Mouse (Mus musculus) limb, embryonic 10.5 days (tissue): ENCODE results near the gene Ica1. TPM values are rescaled to one million over a fixed set of nuclear protein-coding genes. Genes with fewer than 3 reads are reported as not detected.

ENCODE experiments used
- DNase-seq: peaks from one replicate; pipeline ENCODE4 v3.0.0-alpha.2; 2017; ENCODE audit warnings: low spot score
- H3K27ac ChIP-seq: fragments of 300-500 bp; sonication (generic); 2 replicates; pipeline ENCODE4 v1.5.1; 2016; ENCODE audit warnings: mild to moderate bottlenecking
- H3K27me3 ChIP-seq: fragments of 300-500 bp; sonication (generic); 2 replicates; pipeline ENCODE4 v1.6.1; 2016; ENCODE audit warnings: low read depth, mild to moderate bottlenecking; ENCODE audit not compliant: poor library complexity, severe bottlenecking
- H3K36me3 ChIP-seq: fragments of 300-500 bp; sonication (generic); 2 replicates; pipeline ENCODE4 v1.6.1; 2016; ENCODE audit warnings: mild to moderate bottlenecking, moderate library complexity
- H3K4me1 ChIP-seq: fragments of 300-500 bp; sonication (generic); 2 replicates; pipeline ENCODE4 v1.6.1; 2016
- H3K4me3 ChIP-seq: fragments of 300-500 bp; sonication (generic); 2 replicates; pipeline ENCODE4 v1.5.1; 2016; ENCODE audit warnings: mild to moderate bottlenecking, moderate library complexity
- H3K9me3 ChIP-seq: fragments of 300-500 bp; sonication (generic); replicated peaks from 2 replicates; pipeline ENCODE4 v1.6.1; 2016; ENCODE audit warnings: mild to moderate bottlenecking
- WGBS: fragments of 180-500 bp; shearing (Covaris S2); methylation state at CpG from one replicate; pipeline ENCODE4 v1.1.7; 2016; 5-methylcytosine and 5-hydroxymethylcytosine counted together
- polyA plus RNA-seq: library from polyadenylated mRNA; unstranded; fragments of >200 nt; fragmentation: Nextera tagmentation; extraction: Ambion mirVana; gene quantifications from 2 replicates; pipeline ENCODE4 v1.2.1, GENCODE M21; 2016

Ica1 gene
- polyA plus RNA-seq, 1 experiment from 2014 or later = 17.1 TPM

- no peaks in the 10 kb centered on the region for H3K36me3 ChIP-seq
- no peaks in the 10 kb centered on the region for H3K9me3 ChIP-seq
- DNase-seq = no peak
- peak overlapping the region; percentile 86; the same call in 1 of the 2 replicates for H3K27ac ChIP-seq
- H3K4me1 ChIP-seq = peaks cover 39% of the 10 kb centered on the region
- no peak overlapping the region for H3K4me3 ChIP-seq
- no peaks in the 10 kb centered on the region for H3K27me3 ChIP-seq
Measured at GRCm38 (mm10) chr6:8736493-8736820, 41.8 kb downstream of the Ica1 start.

DNA sequence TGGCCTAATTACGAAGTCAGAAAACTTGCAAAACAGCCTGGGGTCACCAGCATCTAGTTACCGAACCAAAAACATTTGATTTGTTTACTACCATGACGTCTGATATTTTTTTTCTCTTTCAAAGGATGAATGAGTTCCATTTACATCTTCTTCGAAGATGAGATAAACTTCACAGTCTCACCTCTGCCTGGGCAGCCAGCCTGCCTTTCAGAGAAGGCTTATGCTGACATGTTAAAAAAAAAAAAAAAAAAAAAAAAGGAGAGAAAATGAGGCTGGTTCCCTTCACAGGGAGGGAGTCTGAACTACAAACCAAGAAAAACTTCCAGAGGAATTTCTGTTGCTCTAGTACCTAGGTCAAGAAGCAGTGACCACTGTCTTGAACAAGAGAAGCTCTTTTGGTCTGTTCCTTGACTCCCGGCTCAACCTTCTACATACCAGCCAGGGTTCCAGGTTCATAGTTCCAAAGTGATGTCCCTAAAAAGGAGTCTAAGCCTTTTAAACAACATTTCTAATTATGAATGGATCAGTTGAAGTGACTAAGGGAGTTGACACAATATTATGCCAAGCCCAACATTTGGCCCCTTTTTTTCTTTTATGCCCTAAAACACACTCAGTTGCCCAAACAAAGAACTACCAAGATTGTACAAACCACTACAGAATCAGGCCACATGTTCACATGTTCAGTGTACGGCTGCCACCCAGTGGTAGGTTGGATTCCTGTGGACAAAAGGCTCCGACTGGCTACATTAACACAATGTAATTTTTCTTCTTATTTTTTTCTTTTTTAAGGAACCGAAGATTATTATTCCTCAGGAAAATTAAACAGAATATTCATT lies 42.4 kb downstream of the Ica1 start:
- Histone ChIP-seq H3K36me3 (no peaks in the 10 kb centered on the region), H3K4me1 (peaks cover 43% of the 10 kb centered on the region), H3K4me3 (no peak overlapping the region), H3K27me3 (no peaks in the 10 kb centered on the region), H3K27ac (peak overlapping the region; percentile 86), H3K9me3 (no peaks in the 10 kb centered on the region)
- WGBS = 69% methylated on average over 8 of the region's 8 CpGs
- peak; percentile 77 for DNase-seq

DNA sequence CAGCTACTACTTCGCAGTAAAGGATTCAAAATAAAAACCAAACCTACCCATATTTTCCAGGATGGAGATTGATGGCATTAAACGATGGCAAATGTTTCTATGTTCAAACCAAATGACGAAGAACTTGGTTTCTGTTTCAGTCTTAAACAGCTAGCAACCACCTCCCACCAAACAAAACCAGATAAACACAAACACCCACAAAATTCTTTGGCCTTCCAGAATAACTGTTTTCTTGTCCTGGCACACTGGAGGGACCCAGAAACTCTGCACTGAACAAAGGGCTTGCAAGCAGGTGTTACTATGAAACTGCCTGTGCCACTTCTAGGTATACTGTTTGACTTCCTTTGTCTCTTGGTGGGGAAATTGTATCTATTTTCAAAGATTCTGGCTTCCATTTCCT lies 43.2 kb downstream of the Ica1 start:
- peaks cover 43% of the 10 kb centered on the region for H3K4me1 ChIP-seq
- DNase-seq = no peak
- WGBS = 84% methylated on average over 3 of the region's 3 CpGs
- H3K9me3 ChIP-seq = no peaks in the 10 kb centered on the region
- no peak overlapping the region for H3K4me3 ChIP-seq
- H3K27me3 ChIP-seq = no peaks in the 10 kb centered on the region
- no peaks in the 10 kb centered on the region for H3K36me3 ChIP-seq
- H3K27ac ChIP-seq = peak overlapping the region; percentile 86; the same call in 1 of the 2 replicates

DNA sequence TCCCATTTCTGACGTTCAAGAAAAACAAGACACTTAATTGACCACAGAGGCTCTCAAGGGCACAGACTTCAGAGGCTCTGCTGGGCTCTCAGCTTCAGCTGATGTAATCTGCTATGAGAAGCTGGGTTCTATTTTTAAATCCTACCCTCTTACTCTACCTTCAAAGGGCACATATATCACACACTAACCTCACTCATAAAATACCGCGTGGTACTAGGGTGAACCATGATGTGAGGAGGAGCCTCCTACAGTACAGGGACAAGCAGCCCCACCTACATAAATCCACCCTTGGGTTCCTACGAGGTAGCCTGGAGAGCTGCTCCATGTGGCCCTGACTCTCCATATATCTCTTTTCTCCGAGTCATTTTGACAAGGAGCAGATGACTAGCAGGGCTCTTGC lies 45.8 kb downstream of the Ica1 start:
- no peak overlapping the region; the same call in 1 of the 2 replicates for H3K27ac ChIP-seq
- peaks cover 35% of the 10 kb centered on the region for H3K4me1 ChIP-seq
- 22% methylated on average over 5 of the region's 5 CpGs for whole genome bisulfite sequencing
- no peaks in the 10 kb centered on the region for H3K27me3 ChIP-seq
- DNase-seq = no peak
- no peaks in the 10 kb centered on the region for H3K9me3 ChIP-seq
- no peaks in the 10 kb centered on the region for H3K36me3 ChIP-seq
- H3K4me3 ChIP-seq = no peak overlapping the region

- H3K4me3 ChIP-seq = no peak overlapping the region
- H3K27me3 ChIP-seq = no peaks in the 10 kb centered on the region
- H3K36me3 ChIP-seq = no peaks in the 10 kb centered on the region
- DNase-seq = no peak
- H3K27ac ChIP-seq = peak overlapping the region; percentile 72
- 11% methylated on average over 4 of the region's 4 CpGs for WGBS
- H3K9me3 ChIP-seq = no peaks in the 10 kb centered on the region
- peaks cover 35% of the 10 kb centered on the region for H3K4me1 ChIP-seq
Measured at GRCm38 (mm10) chr6:8731656-8732191, 46.6 kb downstream of the Ica1 start.

DNA sequence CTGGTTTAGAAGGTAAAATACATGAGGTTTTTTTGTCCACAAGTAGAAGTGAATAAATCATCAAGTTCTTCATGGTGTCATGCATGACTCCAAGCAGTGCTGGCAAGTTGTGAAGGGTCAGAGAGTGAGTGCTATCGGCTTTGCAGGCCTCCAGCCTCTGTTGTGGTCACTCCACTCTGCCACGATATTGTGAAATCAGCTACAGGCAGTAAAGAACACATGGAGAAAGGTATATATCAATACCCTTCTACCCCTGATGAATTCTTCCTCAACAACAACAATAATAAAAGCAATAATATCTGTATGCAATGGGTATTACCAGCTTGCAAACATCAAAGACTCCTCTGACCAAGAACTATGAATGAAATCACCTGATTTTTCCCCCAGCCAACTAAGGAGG lies 47.9 kb downstream of the Ica1 start:
- no peaks in the 10 kb centered on the region for H3K36me3 ChIP-seq
- H3K9me3 ChIP-seq = no peaks in the 10 kb centered on the region
- 80% methylated on average over 2 of the region's 2 CpGs for WGBS
- DNase-seq = no peak
- no peak overlapping the region for H3K4me3 ChIP-seq
- H3K27ac ChIP-seq = peak overlapping the region; percentile 72; the same call in 1 of the 2 replicates
- peaks cover 32% of the 10 kb centered on the region for H3K4me1 ChIP-seq
- H3K27me3 ChIP-seq = no peaks in the 10 kb centered on the region

DNA sequence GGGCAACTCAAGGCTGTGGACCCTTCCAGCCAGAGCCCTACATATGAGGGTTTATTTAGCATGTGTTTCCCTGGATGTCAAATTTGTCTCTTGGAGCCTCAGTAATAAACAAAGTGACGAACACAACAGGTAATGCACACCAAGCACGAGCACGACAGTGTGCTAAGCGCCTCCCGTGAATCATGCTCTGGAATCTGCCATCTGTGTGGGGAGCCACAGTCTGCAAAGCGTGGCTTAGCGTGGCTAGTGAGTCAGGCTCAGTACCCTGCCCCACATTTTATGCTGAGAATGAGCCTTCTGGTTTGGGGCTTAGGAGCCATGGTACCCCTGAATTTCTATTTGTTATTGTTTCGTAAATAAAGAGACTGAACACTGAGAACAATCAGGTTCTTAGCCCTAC lies 50.5 kb downstream of the Ica1 start:
- no peaks in the 10 kb centered on the region for H3K36me3 ChIP-seq
- peak; percentile 19 for DNase-seq
- peaks cover 24% of the 10 kb centered on the region for H3K4me1 ChIP-seq
- H3K9me3 ChIP-seq = no peaks in the 10 kb centered on the region
- H3K4me3 ChIP-seq = no peak overlapping the region
- WGBS = 92% methylated on average over 8 of the region's 8 CpGs
- no peaks in the 10 kb centered on the region for H3K27me3 ChIP-seq
- no peak overlapping the region for H3K27ac ChIP-seq

- Histone ChIP-seq H3K27ac (no peak overlapping the region), H3K9me3 (no peaks in the 10 kb centered on the region), H3K27me3 (no peaks in the 10 kb centered on the region), H3K4me1 (peaks cover 2% of the 10 kb centered on the region), H3K4me3 (no peak overlapping the region), H3K36me3 (no peaks in the 10 kb centered on the region)
- 93% methylated on average over 1 of the region's 1 CpGs for WGBS
- no peak for DNase-seq
Measured at GRCm38 (mm10) chr6:8725610-8726009, 52.7 kb downstream of the Ica1 start.

- Histone ChIP-seq H3K27ac (no peak overlapping the region), H3K27me3 (no peaks in the 10 kb centered on the region), H3K36me3 (no peaks in the 10 kb centered on the region), H3K9me3 (no peaks in the 10 kb centered on the region), H3K4me3 (no peak overlapping the region), H3K4me1 (peaks cover 8% of the 10 kb centered on the region; the same call in 1 of the 2 replicates)
- DNase-seq = no peak
- WGBS = 86% methylated on average over 2 of the region's 2 CpGs
Measured at GRCm38 (mm10) chr6:8719692-8720091, 58.6 kb downstream of the Ica1 start.

DNA sequence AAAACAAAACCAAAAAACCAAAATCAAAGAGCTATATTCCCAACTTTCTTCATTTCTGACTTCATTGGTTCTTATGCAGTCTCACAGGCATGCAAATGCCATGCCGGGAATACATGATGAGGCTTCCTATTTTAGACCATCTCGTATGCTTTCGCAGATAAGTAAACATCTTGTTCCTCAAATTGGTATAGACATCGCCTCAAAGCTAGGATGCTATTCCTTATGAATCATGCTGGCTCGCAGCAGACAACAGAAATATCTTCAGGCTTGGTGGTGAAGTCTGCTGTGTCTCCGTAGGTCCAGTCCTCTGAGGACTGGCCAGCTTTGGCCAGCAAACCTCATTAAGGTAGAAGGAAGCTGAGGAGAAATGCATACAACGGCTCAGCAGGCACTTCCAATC lies 60.3 kb downstream of the Ica1 start:
- Histone ChIP-seq H3K27ac (no peak overlapping the region), H3K4me1 (peaks cover 8% of the 10 kb centered on the region; the same call in 1 of the 2 replicates), H3K4me3 (no peak overlapping the region), H3K36me3 (no peaks in the 10 kb centered on the region), H3K27me3 (no peaks in the 10 kb centered on the region), H3K9me3 (no peaks in the 10 kb centered on the region)
- DNase-seq = no peak
- WGBS = 91% methylated on average over 7 of the region's 7 CpGs

DNA sequence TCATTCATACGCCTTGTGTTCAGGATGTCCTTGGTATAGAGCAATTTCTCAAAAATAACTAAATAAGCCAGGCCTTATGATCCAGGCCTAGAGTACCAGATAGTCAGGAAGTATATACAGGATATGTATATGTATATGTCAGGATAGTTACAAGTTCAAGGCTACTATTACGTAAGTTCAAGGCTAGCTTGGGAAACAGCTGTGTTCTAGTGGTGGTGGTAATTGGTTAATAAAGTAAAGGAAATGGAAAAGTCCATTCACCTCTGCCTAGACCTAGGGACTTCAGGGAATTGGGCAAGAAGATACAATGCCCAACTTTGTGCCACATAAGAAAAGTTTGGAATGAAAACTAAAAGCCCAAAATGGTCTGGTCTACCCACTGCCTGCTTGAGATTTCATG lies 61.7 kb downstream of the Ica1 start:
- 93% methylated on average over 2 of the region's 2 CpGs for WGBS
- no peak for DNase-seq

GRCm38 (mm10) chr6:8711246-8711645 lies 67.0 kb downstream of the Ica1 start:
- H3K36me3 ChIP-seq = no peaks in the 10 kb centered on the region
- H3K27me3 ChIP-seq = no peaks in the 10 kb centered on the region
- no peak overlapping the region for H3K4me3 ChIP-seq
- no peak for DNase-seq
- H3K9me3 ChIP-seq = no peaks in the 10 kb centered on the region
- H3K4me1 ChIP-seq = no peaks in the 10 kb centered on the region
- 87% methylated on average over 5 of the region's 5 CpGs for WGBS
- no peak overlapping the region for H3K27ac ChIP-seq

More for the DNA sequence above, 61.7 kb downstream of the Ica1 start:
- peaks cover 8% of the 10 kb centered on the region; the same call in 1 of the 2 replicates for H3K4me1 ChIP-seq
- H3K9me3 ChIP-seq = no peaks in the 10 kb centered on the region
- H3K36me3 ChIP-seq = no peaks in the 10 kb centered on the region
- H3K27ac ChIP-seq = no peak overlapping the region
- no peak overlapping the region for H3K4me3 ChIP-seq
- H3K27me3 ChIP-seq = no peaks in the 10 kb centered on the region

DNA sequence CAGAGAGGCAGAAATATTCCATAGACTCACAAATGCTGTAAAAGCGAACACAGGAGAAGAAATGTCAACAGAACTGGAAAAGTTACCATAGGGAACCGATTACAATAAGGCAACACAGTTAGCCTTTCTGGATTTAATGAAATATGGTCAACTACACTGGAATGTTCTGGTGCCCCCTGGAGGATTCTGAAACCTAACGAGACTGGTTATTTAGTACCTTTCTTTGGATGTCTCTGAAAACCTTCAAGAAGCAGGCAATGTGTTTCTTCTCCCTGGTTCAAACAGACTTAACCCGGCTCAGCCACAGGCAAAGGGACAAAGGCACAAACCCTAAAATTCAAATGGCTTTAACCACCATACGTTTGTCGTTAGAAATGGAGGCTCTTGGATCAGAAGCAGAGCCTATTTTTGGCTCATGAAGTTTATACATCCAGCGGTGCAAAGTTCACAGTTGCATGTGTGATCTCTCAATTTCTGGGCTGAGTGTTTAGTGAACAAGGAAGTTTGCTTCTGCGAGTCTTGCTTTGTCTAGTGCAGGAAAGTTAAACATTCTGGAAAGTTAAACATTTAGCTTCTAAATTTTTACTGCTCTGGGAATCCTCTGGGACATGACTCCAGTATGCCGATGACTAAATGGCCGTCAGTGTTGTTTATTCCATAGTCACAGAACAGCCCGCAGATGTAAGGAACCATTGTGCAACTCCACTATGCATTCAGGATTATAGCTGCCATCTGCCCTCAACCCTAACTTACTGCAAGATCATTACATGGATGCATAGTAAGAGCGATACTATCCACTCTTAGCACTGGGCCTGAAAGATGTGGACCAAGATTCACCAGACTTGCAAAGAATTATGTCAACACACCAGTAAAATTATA lies 83.4 kb downstream of the Ica1 start:
- H3K27me3 ChIP-seq = no peaks in the 10 kb centered on the region
- WGBS = 70% methylated on average over 12 of the region's 12 CpGs
- no peaks in the 10 kb centered on the region for H3K9me3 ChIP-seq
- DNase-seq = peak; percentile 40
- H3K27ac ChIP-seq = peak overlapping the region; percentile 87
- no peaks in the 10 kb centered on the region for H3K36me3 ChIP-seq
- H3K4me3 ChIP-seq = no peak overlapping the region
- H3K4me1 ChIP-seq = peaks cover 38% of the 10 kb centered on the region
